Mouse (Mus musculus): ENCODE measurements around the gene Zcchc18. TPM values are rescaled to one million over a fixed set of nuclear protein-coding genes. Genes with fewer than 3 reads are reported as not detected.

Gene Zcchc18
- polyA plus RNA-seq, 1 experiment from 2014 or later = 268 TPM

- no peaks in the 10 kb centered on the region for H3K9me3 ChIP-seq
- no peak overlapping the region for H3K4me3 ChIP-seq
- no peak overlapping the region for H3K27ac ChIP-seq
- H3K27me3 ChIP-seq = no peaks in the 10 kb centered on the region
- H3K4me1 ChIP-seq (replicated peaks) = no peaks in the 10 kb centered on the region
- no peak overlapping the region for H3K9ac ChIP-seq
- no peak for ATAC-seq (ENCODE audit: low FRiP score)
- no peaks in the 10 kb centered on the region for H3K36me3 ChIP-seq
- WGBS = 53% methylated on average over 6 of the region's 6 CpGs
- no peak overlapping the region for H3K4me2 ChIP-seq
Observed at GRCm38 (mm10) chrX:137015099-137015709, 22.2 kb downstream of the Zcchc18 start.

DNA sequence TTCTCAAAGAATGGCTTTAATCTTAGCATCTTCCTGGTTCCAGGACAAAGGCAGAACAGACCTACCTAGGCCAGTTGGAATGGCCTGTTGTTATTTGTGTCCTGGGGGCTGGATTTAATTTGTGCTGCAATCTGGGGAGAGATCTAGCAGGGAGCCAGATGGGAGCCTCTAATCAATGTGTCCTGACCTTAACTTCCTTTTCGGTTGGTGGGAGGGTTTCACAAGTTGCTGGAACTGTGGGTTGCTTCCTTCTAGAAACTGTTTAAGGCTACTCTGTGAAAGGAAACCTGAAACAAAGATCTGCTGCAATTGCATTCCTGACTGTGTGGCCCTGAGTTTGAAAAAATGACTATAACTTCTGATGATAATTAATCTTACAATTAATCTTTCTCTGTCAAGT, 24.7 kb downstream of the Zcchc18 start:
- Histone ChIP-seq H3K4me3 (no peak overlapping the region), H3K4me1 (replicated peaks) (no peaks in the 10 kb centered on the region), H3K27ac (no peak overlapping the region), H3K9me3 (no peaks in the 10 kb centered on the region), H3K27me3 (no peaks in the 10 kb centered on the region), H3K36me3 (no peaks in the 10 kb centered on the region), H3K9ac (no peak overlapping the region), H3K4me2 (no peak overlapping the region)
- no peak for ATAC-seq (ENCODE audit: low FRiP score)
- 67% methylated on average over 1 of the region's 1 CpGs for WGBS

DNA sequence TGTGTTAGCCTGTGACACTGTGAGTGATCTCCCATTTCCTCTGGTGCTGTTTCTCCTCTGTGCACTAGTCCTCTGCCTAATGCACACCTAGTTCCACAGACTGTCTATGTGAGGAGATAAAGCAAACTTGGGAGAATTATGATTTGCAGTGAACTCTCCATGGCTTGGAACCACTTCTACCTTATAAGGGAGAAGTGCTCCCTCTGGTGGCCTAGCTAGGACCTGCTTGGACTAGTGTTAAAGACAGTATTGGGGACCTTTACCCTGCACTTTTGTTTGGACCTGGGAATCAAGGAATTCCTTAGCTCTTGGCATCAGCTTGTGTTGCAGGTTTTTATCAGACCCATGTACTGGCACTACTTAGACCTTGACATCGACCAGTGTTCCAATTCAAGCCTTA, 26.4 kb downstream of the Zcchc18 start:
- 24% methylated on average over 1 of the region's 1 CpGs for WGBS
- Histone ChIP-seq H3K9me3 (no peaks in the 10 kb centered on the region), H3K27me3 (no peaks in the 10 kb centered on the region), H3K4me2 (no peak overlapping the region), H3K27ac (no peak overlapping the region), H3K9ac (no peak overlapping the region), H3K36me3 (no peaks in the 10 kb centered on the region), H3K4me1 (replicated peaks) (no peaks in the 10 kb centered on the region), H3K4me3 (no peak overlapping the region)
- no peak; the same call in 1 of the 2 replicates for ATAC-seq (ENCODE audit: low FRiP score)

DNA sequence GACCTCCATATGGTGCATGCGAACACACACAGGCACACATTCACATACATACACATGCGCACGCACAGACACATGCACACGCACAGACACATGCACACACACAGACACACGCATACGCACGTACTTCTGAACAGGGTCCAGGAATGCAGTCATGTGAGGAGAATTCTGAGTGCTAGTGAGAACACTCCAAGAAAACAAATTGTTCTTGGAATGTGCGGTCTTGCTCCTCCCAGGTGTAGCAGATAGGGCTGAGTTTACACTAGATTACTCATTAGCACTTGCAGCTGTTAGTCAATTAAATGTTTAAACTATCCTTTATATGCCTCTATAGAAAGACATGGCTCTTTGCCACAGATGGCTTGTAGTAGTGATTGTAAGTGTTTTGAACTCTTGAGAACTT, 38.0 kb downstream of the Zcchc18 start:
- Histone ChIP-seq H3K9ac (no peak overlapping the region), H3K27ac (no peak overlapping the region), H3K9me3 (no peaks in the 10 kb centered on the region), H3K4me3 (no peak overlapping the region), H3K4me2 (no peak overlapping the region), H3K4me1 (replicated peaks) (no peaks in the 10 kb centered on the region), H3K36me3 (peaks cover 4% of the 10 kb centered on the region; the same call in 1 of the 2 replicates), H3K27me3 (no peaks in the 10 kb centered on the region)
- WGBS = 96% methylated on average over 8 of the region's 8 CpGs
- no peak for ATAC-seq (ENCODE audit: low FRiP score)

- H3K27ac ChIP-seq = no peak overlapping the region
- no peaks in the 10 kb centered on the region for H3K27me3 ChIP-seq
- H3K4me1 ChIP-seq (replicated peaks) = peaks cover 1% of the 10 kb centered on the region; the same call in 1 of the 2 replicates
- no peaks in the 10 kb centered on the region for H3K9me3 ChIP-seq
- no peak for ATAC-seq (ENCODE audit: low FRiP score)
- WGBS = 88% methylated on average over 5 of the region's 5 CpGs
- peaks cover 4% of the 10 kb centered on the region; the same call in 1 of the 2 replicates for H3K36me3 ChIP-seq
- H3K9ac ChIP-seq = no peak overlapping the region
- H3K4me3 ChIP-seq = no peak overlapping the region
- no peak overlapping the region for H3K4me2 ChIP-seq
Observed at GRCm38 (mm10) chrX:137031726-137032125, 38.8 kb downstream of the Zcchc18 start.

DNA sequence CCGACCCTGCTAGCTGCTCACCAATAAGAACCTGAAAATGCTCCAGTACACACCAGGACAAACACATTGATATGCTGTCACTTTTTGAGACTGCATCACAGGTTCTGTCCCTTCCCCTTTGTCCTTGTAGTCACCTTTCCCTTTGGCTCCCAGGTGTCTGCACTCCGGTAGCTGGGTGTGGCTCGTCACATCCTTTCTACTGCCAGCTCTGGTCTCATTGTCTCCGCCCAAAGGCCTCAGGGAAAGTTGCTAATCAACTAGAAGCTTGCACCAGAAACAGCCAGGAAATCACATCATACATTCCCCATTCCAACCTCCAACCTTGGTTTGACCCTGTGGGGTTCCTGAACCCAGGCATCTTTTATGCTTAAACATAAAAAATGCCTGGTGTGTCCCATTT, 41.4 kb downstream of the Zcchc18 start:
- 77% methylated on average over 4 of the region's 4 CpGs for WGBS
- Histone ChIP-seq H3K27me3 (no peaks in the 10 kb centered on the region), H3K4me2 (no peak overlapping the region), H3K9me3 (no peaks in the 10 kb centered on the region), H3K36me3 (no peaks in the 10 kb centered on the region), H3K4me1 (replicated peaks) (peaks cover 7% of the 10 kb centered on the region; the same call in 1 of the 2 replicates), H3K9ac (no peak overlapping the region), H3K27ac (no peak overlapping the region), H3K4me3 (no peak overlapping the region)
- ATAC-seq (ENCODE audit: low FRiP score) = no peak

- H3K9me3 ChIP-seq = no peaks in the 10 kb centered on the region
- H3K27ac ChIP-seq = peak overlapping the region; percentile 92
- peak overlapping the region; percentile 68 for H3K9ac ChIP-seq
- H3K4me2 ChIP-seq = peak overlapping the region; percentile 62
- H3K4me1 ChIP-seq (replicated peaks) = peaks cover 7% of the 10 kb centered on the region; the same call in 1 of the 2 replicates
- no peaks in the 10 kb centered on the region for H3K36me3 ChIP-seq
- no peaks in the 10 kb centered on the region for H3K27me3 ChIP-seq
- WGBS = 15% methylated on average over 12 of the region's 12 CpGs
- H3K4me3 ChIP-seq = peak overlapping the region; percentile 48
- ATAC-seq (ENCODE audit: low FRiP score) = no peak
Observed at GRCm38 (mm10) chrX:137037470-137037999, 44.6 kb downstream of the Zcchc18 start.

GRCm38 (mm10) chrX:137038000-137038483, 45.1 kb downstream of the Zcchc18 start, which contains the start of gene Slc25a53:
Slc25a53 (minus strand) TSS chrX:137038302.
- Histone ChIP-seq H3K27ac (peak within 1 kb of the TSS; percentile 92), H3K9me3 (no peaks in the 10 kb centered on the region), H3K4me2 (peak within 1 kb of the TSS; percentile 62), H3K27me3 (no peaks in the 10 kb centered on the region), H3K9ac (peak within 1 kb of the TSS; percentile 68), H3K4me1 (replicated peaks) (peaks cover 7% of the 10 kb centered on the region; the same call in 1 of the 2 replicates), H3K4me3 (peak within 1 kb of the TSS; percentile 48), H3K36me3 (no peaks in the 10 kb centered on the region)
- ATAC-seq (ENCODE audit: low FRiP score) = peak; percentile 95
- WGBS = 18% methylated on average over 31 of the region's 31 CpGs

GRCm38 (mm10) chrX:137038502-137038901, 45.5 kb downstream of the Zcchc18 start:
- H3K4me3 ChIP-seq = peak overlapping the region; percentile 48
- H3K4me2 ChIP-seq = peak overlapping the region; percentile 51
- ATAC-seq (ENCODE audit: low FRiP score) = peak; percentile 61
- H3K36me3 ChIP-seq = no peaks in the 10 kb centered on the region
- 0 out of 2 replicates have a peak overlapping the region, but pooled peaks have one; percentile 92 for H3K27ac ChIP-seq
- peaks cover 7% of the 10 kb centered on the region; the same call in 1 of the 2 replicates for H3K4me1 ChIP-seq (replicated peaks)
- no peaks in the 10 kb centered on the region for H3K27me3 ChIP-seq
- H3K9me3 ChIP-seq = no peaks in the 10 kb centered on the region
- no peak overlapping the region for H3K9ac ChIP-seq
- 40% methylated on average over 7 of the region's 7 CpGs for WGBS

Other genes with a start within 250 kb of the Zcchc18 start
- gene Morf4l2, start 249.5 kb upstream of the Zcchc18 start, polyA plus RNA-seq (2015; fragmentation: Nextera tagmentation; extraction: Ambion mirVana) = 540 and 559 TPM in 2 replicates
- gene Glra4, start 213.0 kb upstream of the Zcchc18 start, polyA plus RNA-seq (2015; fragmentation: Nextera tagmentation; extraction: Ambion mirVana) = not detected in 2 replicates
- gene Plp1, start 170.5 kb upstream of the Zcchc18 start, polyA plus RNA-seq (2015; fragmentation: Nextera tagmentation; extraction: Ambion mirVana) = 15.6 and 19.0 TPM in 2 replicates
- 15.1 and 16.1 TPM in 2 replicates for gene Rab9b, start 124.4 kb upstream of the Zcchc18 start, polyA plus RNA-seq (2015; fragmentation: Nextera tagmentation; extraction: Ambion mirVana)
- not detected in 2 replicates for gene H2bfm, start 65.8 kb upstream of the Zcchc18 start, polyA plus RNA-seq (2015; fragmentation: Nextera tagmentation; extraction: Ambion mirVana)
- gene Tmsb15b2, start 17.7 kb upstream of the Zcchc18 start, polyA plus RNA-seq (2015; fragmentation: Nextera tagmentation; extraction: Ambion mirVana) = 110 and 120 TPM in 2 replicates
- gene Tmsb15l, start 16.3 kb upstream of the Zcchc18 start, polyA plus RNA-seq (2015; fragmentation: Nextera tagmentation; extraction: Ambion mirVana) = 10.9 and 13.9 TPM in 2 replicates
- 38.3 and 46.4 TPM in 2 replicates for gene Tmsb15b1, start 16.3 kb upstream of the Zcchc18 start, polyA plus RNA-seq (2015; fragmentation: Nextera tagmentation; extraction: Ambion mirVana)
- gene Slc25a53, start 45.1 kb downstream of the Zcchc18 start, polyA plus RNA-seq (2015; fragmentation: Nextera tagmentation; extraction: Ambion mirVana) = 15.9 and 18.6 TPM in 2 replicates
- 7.5 and 7.6 TPM in 2 replicates for gene Fam199x, start 56.4 kb downstream of the Zcchc18 start, polyA plus RNA-seq (2015; fragmentation: Nextera tagmentation; extraction: Ambion mirVana)
- not detected in 2 replicates for gene Esx1, start 128.9 kb downstream of the Zcchc18 start, polyA plus RNA-seq (2015; fragmentation: Nextera tagmentation; extraction: Ambion mirVana)